Mouse (Mus musculus) embryonic facial prominence, embryonic 14.5 days (tissue): ENCODE data around the gene Mrnip. TPM values are rescaled to one million over a fixed set of nuclear protein-coding genes. Genes with fewer than 3 reads are reported as not detected.

ENCODE experiments used
- ATAC-seq: fragments of 200-750 bp; cut with Nextera tagmentation; 2 replicates; pipeline ENCODE4 v1.8.0; 2017; ENCODE audit warnings: low read depth, moderate number of reproducible peaks, moderate TSS enrichment
- DNase-seq: peaks from one replicate; pipeline ENCODE4 v3.0.0-alpha.2; 2015; ENCODE audit warnings: low spot score
- H3K27ac ChIP-seq: fragments of 300-500 bp; sonication (generic); replicated peaks from 2 replicates; pipeline ENCODE4 v1.5.1; 2014; ENCODE audit warnings: low read depth, mild to moderate bottlenecking, low read length, moderate library complexity
- H3K27me3 ChIP-seq: fragments of 300-500 bp; sonication (generic); replicated peaks from 2 replicates; pipeline ENCODE4 v1.6.1; 2014; ENCODE audit warnings: low read length; ENCODE audit not compliant: control insufficient read depth, insufficient read depth
- H3K36me3 ChIP-seq: fragments of 300-500 bp; sonication (generic); 2 replicates; pipeline ENCODE4 v1.6.1; 2014; ENCODE audit warnings: low read length, mixed read lengths; ENCODE audit not compliant: control insufficient read depth, insufficient read depth
- H3K4me1 ChIP-seq: fragments of 300-500 bp; sonication (generic); 2 replicates; pipeline ENCODE4 v1.6.1; 2014; ENCODE audit warnings: antibody characterized with exemption, low read length; ENCODE audit not compliant: control insufficient read depth, insufficient read depth
- H3K4me2 ChIP-seq: fragments of 300-500 bp; sonication (generic); 2 replicates; pipeline ENCODE4 v1.6.1; 2014; ENCODE audit warnings: low read depth, mild to moderate bottlenecking, low read length, moderate library complexity, mixed read lengths
- H3K4me3 ChIP-seq: fragments of 300-500 bp; sonication (generic); 2 replicates; pipeline ENCODE4 v1.5.1; 2014; ENCODE audit warnings: low read depth, mild to moderate bottlenecking, low read length
- H3K9ac ChIP-seq: fragments of 300-500 bp; sonication (generic); 2 replicates; pipeline ENCODE4 v1.6.1; 2014; ENCODE audit warnings: low read depth, mild to moderate bottlenecking, low read length, moderate library complexity, mixed read lengths
- H3K9me3 ChIP-seq: fragments of 300-500 bp; sonication (generic); 2 replicates; pipeline ENCODE4 v1.6.1; 2016; ENCODE audit warnings: low read length; ENCODE audit not compliant: control insufficient read depth
- WGBS: fragments of 180-500 bp; shearing (Covaris S2); extraction: QIAGEN DNeasy Blood & Tissue Kit; methylation state at CpG from one replicate; pipeline ENCODE4 v1.1.7; 2014; 5-methylcytosine and 5-hydroxymethylcytosine counted together
- polyA plus RNA-seq: library from polyadenylated mRNA; unstranded; fragments of >200 nt; fragmentation: Nextera tagmentation; extraction: Ambion mirVana; gene quantifications from 2 replicates; pipeline ENCODE4 v1.2.1, GENCODE M21; 2014

The Mrnip gene
- polyA plus RNA-seq, 1 experiment from 2014 or later, result 17.7 TPM

DNA sequence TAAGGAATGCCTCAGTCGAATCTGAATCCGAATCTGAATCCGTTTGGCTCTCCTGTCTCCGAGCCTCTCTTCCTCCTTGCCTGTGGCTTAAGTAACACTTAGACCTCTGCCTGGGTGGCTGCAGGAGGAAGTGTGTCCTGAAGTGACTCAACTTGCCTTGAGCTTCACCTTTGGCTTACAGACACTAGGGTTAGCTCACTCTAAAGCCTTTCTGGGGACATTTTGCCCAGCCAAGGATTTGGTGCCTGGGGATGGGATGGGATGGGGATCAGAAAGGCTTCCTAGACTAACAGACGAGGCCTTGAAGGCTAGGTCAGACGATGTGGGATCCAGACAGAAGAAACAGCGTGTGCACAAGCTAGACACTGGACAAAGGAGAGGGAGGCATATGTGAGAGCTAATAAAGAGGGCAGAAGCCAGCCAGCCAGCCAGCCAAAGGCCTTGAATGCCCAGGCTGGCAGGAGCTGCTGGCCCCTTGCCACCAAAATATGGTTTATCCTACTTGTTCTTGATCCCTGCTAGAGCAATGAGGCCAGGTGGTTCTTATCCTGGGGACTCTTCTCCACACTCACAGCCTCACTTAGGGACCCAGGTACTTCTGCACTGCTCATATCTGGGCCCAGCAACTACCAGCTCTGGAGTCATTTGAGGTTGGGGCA lies 55.1 kb downstream of the Mrnip start:
- Histone ChIP-seq H3K4me2 (no peak overlapping the region), H3K4me1 (peaks cover 25% of the 10 kb centered on the region), H3K4me3 (no peak overlapping the region), H3K9ac (0 out of 2 replicates have a peak overlapping the region, but pooled peaks have one; percentile 20), H3K27ac (no peak overlapping the region), H3K36me3 (peaks cover 34% of the 10 kb centered on the region), H3K9me3 (no peaks in the 10 kb centered on the region), H3K27me3 (no peaks in the 10 kb centered on the region)
- no peak for ATAC-seq
- DNase-seq, result no peak
- 47% methylated on average over 7 of the region's 7 CpGs for WGBS

DNA sequence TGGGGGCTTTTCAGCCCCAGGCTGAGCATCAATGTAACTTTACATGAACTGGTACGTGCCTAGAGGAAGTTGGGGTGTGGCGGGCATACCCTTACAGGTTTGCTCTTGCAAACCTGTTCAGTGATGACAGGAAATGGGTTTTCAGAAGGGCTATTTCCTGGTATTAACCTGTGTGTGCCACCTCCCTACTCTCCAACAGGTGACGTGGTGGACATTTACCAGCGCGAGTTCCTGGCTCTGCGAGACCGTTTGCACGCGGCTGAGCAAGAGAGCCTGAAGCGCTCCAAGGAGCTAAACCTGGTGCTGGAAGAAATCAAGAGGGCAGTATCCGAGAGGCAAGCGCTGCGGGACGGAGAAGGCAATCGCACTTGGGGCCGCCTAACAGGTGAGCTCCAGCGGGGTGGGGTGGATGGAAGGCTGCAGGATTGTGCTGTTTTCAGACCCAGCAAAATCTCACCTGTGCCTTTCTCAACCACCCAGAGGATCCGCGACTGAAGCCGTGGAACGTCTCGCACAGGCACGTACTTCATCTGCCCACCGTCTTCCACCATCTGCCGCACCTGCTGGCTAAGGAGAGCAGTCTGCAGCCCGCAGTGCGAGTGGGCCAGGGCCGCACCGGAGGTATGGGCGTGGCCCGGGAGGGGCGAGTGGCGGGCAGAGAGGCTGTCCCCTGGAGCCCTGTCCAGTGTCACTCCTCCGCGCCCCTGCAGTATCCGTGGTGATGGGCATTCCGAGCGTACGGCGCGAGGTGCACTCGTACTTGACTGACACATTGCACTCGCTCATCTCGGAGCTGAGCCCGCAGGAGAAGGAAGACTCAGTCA lies 56.4 kb downstream of the Mrnip start:
- H3K27me3 ChIP-seq, result no peaks in the 10 kb centered on the region; the same call in 1 of the 2 replicates
- H3K4me2 ChIP-seq, result peak overlapping the region; percentile 50
- H3K36me3 ChIP-seq, result peaks cover 42% of the 10 kb centered on the region
- H3K4me1 ChIP-seq, result peaks cover 25% of the 10 kb centered on the region
- peak overlapping the region; percentile 37; the same call in 1 of the 2 replicates for H3K9ac ChIP-seq
- H3K4me3 ChIP-seq, result peak overlapping the region; percentile 26
- no peaks in the 10 kb centered on the region for H3K9me3 ChIP-seq
- ATAC-seq (no peak), DNase-seq (no peak)
- 37% methylated on average over 45 of the region's 45 CpGs for WGBS
- H3K27ac ChIP-seq, result no peak overlapping the region

GRCm38 (mm10) chr11:50231411-50231810 lies 57.2 kb downstream of the Mrnip start:
- H3K9ac ChIP-seq, result no peak overlapping the region
- no peaks in the 10 kb centered on the region; the same call in 1 of the 2 replicates for H3K27me3 ChIP-seq
- 25% methylated on average over 7 of the region's 8 CpGs for WGBS
- DNase-seq (peak; percentile 83), ATAC-seq (no peak)
- H3K27ac ChIP-seq, result no peak overlapping the region
- peak overlapping the region; percentile 26; the same call in 1 of the 2 replicates for H3K4me3 ChIP-seq
- H3K9me3 ChIP-seq, result no peaks in the 10 kb centered on the region
- peaks cover 25% of the 10 kb centered on the region for H3K4me1 ChIP-seq
- peaks cover 42% of the 10 kb centered on the region for H3K36me3 ChIP-seq
- peak overlapping the region; percentile 50 for H3K4me2 ChIP-seq

DNA sequence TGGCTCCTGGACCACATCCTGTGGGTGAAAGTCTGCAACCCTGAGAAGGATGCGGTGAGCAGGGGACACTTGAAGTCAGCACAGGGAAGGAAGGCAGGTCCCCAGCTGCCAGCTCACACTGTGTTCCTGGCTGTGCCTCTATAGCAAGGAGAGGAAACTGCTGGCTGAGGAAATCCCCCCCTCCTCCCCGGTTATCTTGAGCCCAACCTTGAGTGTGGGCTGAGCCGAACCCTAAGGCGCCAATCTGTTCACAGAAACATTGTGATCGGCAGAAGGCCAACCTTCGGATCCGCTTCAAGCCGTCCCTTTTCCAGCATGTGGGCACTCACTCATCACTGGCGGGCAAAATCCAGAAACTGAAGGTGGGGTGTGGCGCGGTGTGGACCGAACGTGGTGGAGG lies 58.8 kb downstream of the Mrnip start:
- H3K9ac ChIP-seq, result no peak overlapping the region
- ATAC-seq, result no peak
- H3K36me3 ChIP-seq, result peaks cover 42% of the 10 kb centered on the region
- no peak overlapping the region for H3K4me2 ChIP-seq
- no peak overlapping the region for H3K4me3 ChIP-seq
- 96% methylated on average over 13 of the region's 13 CpGs for WGBS
- H3K9me3 ChIP-seq, result no peaks in the 10 kb centered on the region
- DNase-seq, result no peak
- peaks cover 12% of the 10 kb centered on the region for H3K27me3 ChIP-seq
- peaks cover 17% of the 10 kb centered on the region for H3K4me1 ChIP-seq
- H3K27ac ChIP-seq, result no peak overlapping the region

DNA sequence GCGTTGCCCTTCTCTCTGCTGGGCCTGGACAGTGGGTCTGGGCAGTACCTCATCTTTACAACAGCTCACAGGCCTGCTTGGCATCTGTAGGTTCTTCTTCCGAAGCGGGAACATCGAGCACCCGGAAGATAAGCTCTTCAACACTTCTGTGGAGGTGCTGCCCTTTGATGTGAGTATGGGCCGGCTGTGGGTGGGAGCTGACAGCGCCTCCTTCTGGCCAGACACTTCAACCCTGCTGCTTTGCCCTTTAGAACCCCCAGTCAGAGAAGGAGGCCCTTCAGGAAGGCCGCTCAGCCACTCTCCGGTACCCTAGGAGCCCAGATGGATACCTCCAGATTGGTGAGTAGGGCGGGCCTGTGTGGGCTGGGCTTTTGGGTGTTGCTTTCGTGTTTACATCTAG lies 59.7 kb downstream of the Mrnip start:
- Histone ChIP-seq H3K9me3 (no peaks in the 10 kb centered on the region), H3K4me3 (no peak overlapping the region), H3K27ac (no peak overlapping the region), H3K36me3 (peaks cover 42% of the 10 kb centered on the region), H3K27me3 (peaks cover 21% of the 10 kb centered on the region), H3K4me1 (peaks cover 11% of the 10 kb centered on the region), H3K9ac (no peak overlapping the region), H3K4me2 (no peak overlapping the region)
- WGBS, result 85% methylated on average over 11 of the region's 11 CpGs
- DNase-seq (no peak), ATAC-seq (no peak)

DNA sequence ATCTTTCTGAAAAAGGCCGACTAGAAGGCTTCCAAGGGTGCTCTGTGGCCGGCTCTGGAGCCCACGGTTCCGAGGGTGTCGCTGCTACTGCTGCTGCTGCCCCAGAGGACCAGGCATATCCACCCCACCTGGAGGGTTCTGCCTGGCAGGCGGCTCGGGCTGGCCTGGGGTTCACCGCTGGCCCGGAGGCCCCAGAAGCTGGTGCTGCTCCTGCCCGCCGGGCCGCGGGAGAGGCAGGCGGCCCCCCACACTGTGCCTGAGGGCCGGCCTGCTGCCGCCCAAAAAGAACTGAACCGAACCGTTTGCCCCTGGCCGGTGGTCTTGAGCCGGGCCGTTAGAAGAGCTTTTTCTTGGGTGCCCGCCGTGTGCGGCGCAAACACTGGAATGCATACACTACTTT lies 60.4 kb downstream of the Mrnip start:
- 95% methylated on average over 21 of the region's 25 CpGs for WGBS
- H3K4me2 ChIP-seq, result no peak overlapping the region
- H3K4me1 ChIP-seq, result peaks cover 11% of the 10 kb centered on the region
- H3K4me3 ChIP-seq, result no peak overlapping the region
- no peak for DNase-seq
- H3K36me3 ChIP-seq, result peaks cover 42% of the 10 kb centered on the region
- no peaks in the 10 kb centered on the region for H3K9me3 ChIP-seq
- H3K27ac ChIP-seq, result no peak overlapping the region
- peaks cover 21% of the 10 kb centered on the region for H3K27me3 ChIP-seq
- ATAC-seq, result no peak
- H3K9ac ChIP-seq, result no peak overlapping the region

DNA sequence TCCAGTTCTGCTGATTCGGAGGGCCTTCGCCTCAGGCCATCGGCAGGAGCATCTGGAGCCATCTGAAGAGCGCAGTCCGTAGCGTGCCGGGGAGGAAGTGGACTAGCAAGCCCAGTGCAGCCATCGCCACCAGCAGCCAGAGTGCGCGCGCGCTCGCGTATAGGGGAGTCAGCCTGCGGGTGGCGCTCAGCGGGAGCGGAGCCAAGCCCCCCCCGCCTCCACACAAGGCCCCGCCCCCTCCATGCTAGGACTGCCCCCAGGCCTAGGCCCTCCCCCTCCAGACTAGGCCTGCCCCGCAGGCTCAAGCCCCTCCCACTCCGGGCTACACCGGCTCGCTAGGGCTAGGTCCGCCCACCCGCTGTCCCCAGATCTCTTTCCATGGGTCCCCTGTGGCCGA lies 62.3 kb downstream of the Mrnip start:
- peak overlapping the region; percentile 64 for H3K4me3 ChIP-seq
- WGBS, result 5% methylated on average over 16 of the region's 27 CpGs
- peak overlapping the region; percentile 69 for H3K9ac ChIP-seq
- DNase-seq (peak; percentile 94), ATAC-seq (peak; percentile 92)
- H3K4me1 ChIP-seq, result peaks cover 7% of the 10 kb centered on the region
- H3K4me2 ChIP-seq, result peak overlapping the region; percentile 98
- peaks cover 36% of the 10 kb centered on the region for H3K36me3 ChIP-seq
- no peak overlapping the region for H3K27ac ChIP-seq
- no peaks in the 10 kb centered on the region for H3K9me3 ChIP-seq
- H3K27me3 ChIP-seq, result peaks cover 21% of the 10 kb centered on the region

DNA sequence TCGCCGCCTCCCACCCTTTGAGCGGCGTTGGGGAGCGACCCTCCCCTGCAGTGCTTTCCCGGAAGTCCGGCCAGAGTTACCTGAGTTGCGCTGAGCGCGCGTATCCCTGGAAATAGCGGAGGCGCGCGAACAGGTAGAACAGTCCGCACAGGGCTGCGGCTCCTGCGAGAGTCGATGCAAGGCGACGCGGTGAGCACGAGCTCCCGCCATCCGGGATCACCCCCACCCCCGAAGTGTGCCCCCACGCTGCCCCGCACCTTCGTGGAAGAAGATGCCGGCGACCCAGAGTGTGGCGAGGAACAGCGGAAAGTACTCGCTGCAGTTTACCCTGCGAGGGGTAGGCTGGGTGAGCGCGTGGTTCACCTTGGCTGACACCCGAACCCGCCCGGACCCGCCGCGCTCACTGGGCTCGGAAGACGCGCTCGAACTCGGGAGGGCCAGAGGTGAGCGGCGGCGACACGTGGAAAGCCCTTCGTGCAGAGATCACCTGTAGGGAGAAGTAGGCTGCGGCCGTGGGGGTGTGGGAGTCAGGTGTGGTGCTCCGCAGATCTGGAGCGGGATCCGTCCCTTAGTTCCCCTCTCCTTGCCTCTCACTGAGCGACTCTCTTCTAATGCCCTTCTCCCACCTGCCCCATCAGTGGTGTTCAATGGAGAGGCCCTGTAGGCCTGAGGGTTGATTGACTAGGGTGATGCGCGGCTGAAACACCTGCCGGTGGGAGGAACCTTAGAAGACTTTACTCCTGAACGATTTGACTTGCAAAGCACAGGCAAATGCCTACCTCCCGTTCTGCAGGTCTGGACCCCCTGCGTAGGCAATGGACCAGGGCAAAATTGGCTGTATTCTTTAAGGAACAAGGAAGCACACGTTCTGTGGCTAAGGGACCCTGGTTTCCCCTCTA lies 62.9 kb downstream of the Mrnip start:
- Histone ChIP-seq H3K36me3 (peaks cover 30% of the 10 kb centered on the region), H3K4me3 (peak overlapping the region; percentile 64), H3K4me1 (peaks cover 7% of the 10 kb centered on the region), H3K27me3 (peaks cover 21% of the 10 kb centered on the region), H3K27ac (no peak overlapping the region), H3K9me3 (no peaks in the 10 kb centered on the region), H3K9ac (peak overlapping the region; percentile 69), H3K4me2 (peak overlapping the region; percentile 98)
- DNase-seq (no peak), ATAC-seq (peak; percentile 38; the same call in 1 of the 2 replicates)
- WGBS, result 1% methylated on average over 35 of the region's 66 CpGs
